Mouse (Mus musculus) stomach, postnatal 0 days (tissue): ENCODE measurements at regions not wholly inside any gene's neighbourhood (a gene's known extent, or its start where the extent isn't known, plus 50 kb on each side); places are given as distances from the start of the nearest gene placed in this dataset.

ENCODE experiments used
- ATAC-seq: fragments of 200-750 bp; cut with Nextera tagmentation; 2 replicates; pipeline ENCODE4 v1.8.0; 2017; ENCODE audit not compliant: low FRiP score, low TSS enrichment
- DNase-seq: peaks from one replicate; pipeline ENCODE4 v3.0.0-alpha.2; 2016; ENCODE audit warnings: low spot score
- H3K27ac ChIP-seq: fragments of 300-500 bp; sonication (generic); replicated peaks from 2 replicates; pipeline ENCODE4 v1.5.1; 2014; ENCODE audit warnings: mild to moderate bottlenecking, control low read depth
- H3K27me3 ChIP-seq: fragments of 300-500 bp; sonication (generic); 2 replicates; pipeline ENCODE4 v1.6.1; 2014; ENCODE audit warnings: low read length; ENCODE audit not compliant: control insufficient read depth, insufficient read depth
- H3K36me3 ChIP-seq: fragments of 300-500 bp; sonication (generic); 2 replicates; pipeline ENCODE4 v1.6.1; 2014; ENCODE audit warnings: low read length, mixed read lengths; ENCODE audit not compliant: control insufficient read depth, insufficient read depth
- H3K4me1 ChIP-seq: fragments of 300-500 bp; sonication (generic); replicated peaks from 2 replicates; pipeline ENCODE4 v1.6.1; 2014; ENCODE audit warnings: antibody characterized with exemption; ENCODE audit not compliant: control insufficient read depth, insufficient read depth
- H3K4me2 ChIP-seq: fragments of 300-500 bp; sonication (generic); replicated peaks from 2 replicates; pipeline ENCODE4 v1.6.1; 2014; ENCODE audit warnings: low read depth, mild to moderate bottlenecking, control low read depth, moderate library complexity
- H3K4me3 ChIP-seq: fragments of 300-500 bp; sonication (generic); 2 replicates; pipeline ENCODE4 v1.5.1; 2014; ENCODE audit warnings: low read depth, low read length, control low read depth
- H3K9ac ChIP-seq: fragments of 300-500 bp; sonication (generic); 2 replicates; pipeline ENCODE4 v1.6.1; 2014; ENCODE audit warnings: mild to moderate bottlenecking, low read length, control low read depth, mixed read lengths
- H3K9me3 ChIP-seq: fragments of 300-500 bp; sonication (generic); 2 replicates; pipeline ENCODE4 v1.6.1; 2016; ENCODE audit warnings: low read length; ENCODE audit not compliant: control insufficient read depth
- CTCF ChIP-seq: IDR thresholded peaks from 2 replicates; pipeline ENCODE4 v1.5.1; 2016; ENCODE audit warnings: antibody characterized with exemption, low read depth, mild to moderate bottlenecking, moderate library complexity
- EP300 ChIP-seq: optimal IDR thresholded peaks from 2 replicates; pipeline ENCODE3; 2016; ENCODE audit warnings: antibody characterized with exemption
- WGBS: fragments of 180-500 bp; shearing (Covaris S2); extraction: QIAGEN DNeasy Blood & Tissue Kit; methylation state at CpG from one replicate; pipeline ENCODE4 v1.1.7; 2014; 5-methylcytosine and 5-hydroxymethylcytosine counted together

DNA sequence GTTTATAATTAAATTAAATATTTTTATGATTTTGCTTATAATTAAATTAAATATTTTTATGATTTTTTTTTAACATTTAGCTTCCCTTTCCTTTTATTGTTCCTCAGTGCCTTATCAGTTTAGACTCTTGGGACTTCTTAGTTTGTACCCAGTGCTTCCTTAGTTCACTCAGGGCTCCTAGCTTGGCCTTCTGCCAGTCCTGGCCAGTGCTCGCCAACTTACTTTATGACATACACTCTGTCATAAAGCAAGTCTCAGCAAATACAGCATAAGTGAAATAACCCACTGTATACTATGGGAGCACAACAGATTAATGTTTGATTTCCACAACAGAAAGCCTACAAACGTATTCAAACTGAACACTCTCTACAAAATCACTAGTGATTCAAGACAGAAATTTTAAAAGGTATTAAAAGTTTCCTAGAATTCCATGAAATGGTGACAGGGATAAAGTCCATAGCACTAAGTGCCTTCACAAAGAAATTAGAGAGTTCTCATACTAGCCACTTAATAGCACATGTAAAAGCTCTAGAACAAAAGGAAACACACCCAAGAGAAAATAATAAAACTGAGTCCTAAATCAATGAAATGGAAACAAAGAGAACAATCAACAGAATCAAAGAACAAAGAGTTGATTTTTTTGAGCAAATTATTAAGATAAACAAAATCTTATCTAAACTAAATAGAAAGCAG, 630.7 kb downstream of the Zbbx start:
- 43% methylated on average over 2 of the region's 2 CpGs for WGBS
- H3K27ac ChIP-seq: no peak overlapping the region
- no peaks in the 10 kb centered on the region for H3K4me1 ChIP-seq
- no peaks in the 10 kb centered on the region for H3K9me3 ChIP-seq
- H3K27me3 ChIP-seq: no peaks in the 10 kb centered on the region
- no peak overlapping the region for H3K9ac ChIP-seq
- H3K36me3 ChIP-seq: no peaks in the 10 kb centered on the region
- no peak for ATAC-seq
- no peak overlapping the region for H3K4me3 ChIP-seq
- no peak for DNase-seq
- H3K4me2 ChIP-seq: no peak overlapping the region
- TF ChIP-seq CTCF (no peak), EP300 (no peak)

DNA sequence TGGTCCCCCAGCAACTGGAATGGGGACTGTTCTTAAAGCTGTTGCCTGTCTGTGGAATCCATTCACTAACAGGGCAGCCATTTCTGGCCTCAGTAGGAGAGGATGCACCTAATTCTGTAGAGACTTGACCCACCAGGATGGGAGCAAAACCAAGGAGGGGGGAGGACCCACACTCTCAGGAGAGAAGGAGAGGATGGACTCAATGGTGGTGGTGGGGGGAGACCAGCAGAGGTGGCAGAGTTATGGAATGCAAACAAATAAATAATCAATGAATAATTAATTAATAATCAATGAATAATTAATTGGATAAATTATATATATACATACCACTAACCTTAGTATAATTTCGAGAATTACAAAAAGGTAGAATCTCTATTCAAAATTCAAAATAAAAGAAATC, 681.1 kb downstream of the Zbbx start:
- no peaks in the 10 kb centered on the region for H3K9me3 ChIP-seq
- no peak overlapping the region for H3K4me2 ChIP-seq
- DNase-seq (no peak), ATAC-seq (no peak)
- no peaks in the 10 kb centered on the region for H3K36me3 ChIP-seq
- no peaks in the 10 kb centered on the region for H3K27me3 ChIP-seq
- no peak for TF ChIP-seq CTCF
- TF ChIP-seq EP300: no peak
- no peak overlapping the region for H3K4me3 ChIP-seq
- WGBS: 71% methylated on average over 1 of the region's 1 CpGs
- no peaks in the 10 kb centered on the region for H3K4me1 ChIP-seq
- H3K27ac ChIP-seq: no peak overlapping the region
- H3K9ac ChIP-seq: no peak overlapping the region
